Mouse (Mus musculus): Measurements from ENCODE around the gene Rev1.

DNA sequence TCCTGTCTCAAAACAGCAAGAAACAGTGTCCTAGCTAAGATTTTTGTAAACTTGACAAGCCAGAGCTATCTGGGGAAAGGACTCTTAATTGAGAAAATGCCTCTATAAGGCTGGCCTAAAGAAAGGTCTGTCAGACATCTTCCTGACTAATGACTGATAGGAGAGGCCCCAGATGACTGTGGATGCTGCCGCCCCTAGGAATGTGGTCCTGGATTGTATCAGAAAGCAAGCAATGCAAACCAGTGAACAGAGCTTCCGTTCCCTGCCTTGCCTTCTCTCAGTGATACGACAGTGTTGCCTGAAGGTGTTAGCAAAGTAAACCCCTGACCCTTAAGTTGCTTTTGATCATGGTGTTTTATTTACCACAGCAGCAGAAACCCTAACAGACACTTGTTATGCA, 25.8 kb downstream of the Rev1 start:
- TF ChIP-seq POLR2A (IDR thresholded peaks at IDR 0.05; ENCODE audit: borderline replicate concordance, low read depth, low read length): no peak
- no peak for TF ChIP-seq CTCF (IDR thresholded peaks at IDR 0.05; ENCODE audit: low read depth, low read length)
